Mouse (Mus musculus) neural tube, embryonic 13.5 days (tissue): ENCODE results near the gene Smpd3. TPM values are rescaled to one million over a fixed set of nuclear protein-coding genes. Genes with fewer than 3 reads are reported as not detected.

ENCODE experiments used
- ATAC-seq: fragments of 200-750 bp; cut with Nextera tagmentation; 2 replicates; pipeline ENCODE4 v1.8.0; 2017; ENCODE audit warnings: low read depth, mild to moderate bottlenecking, moderate TSS enrichment, moderate library complexity
- H3K27ac ChIP-seq: fragments of 300-500 bp; sonication (generic); replicated peaks from 2 replicates; pipeline ENCODE4 v1.5.1; 2015; ENCODE audit warnings: moderate library complexity, mild to moderate bottlenecking, inconsistent platforms
- H3K27me3 ChIP-seq: fragments of 300-500 bp; sonication (generic); 2 replicates; pipeline ENCODE4 v1.6.1; 2015; ENCODE audit warnings: mild to moderate bottlenecking, inconsistent platforms
- H3K36me3 ChIP-seq: fragments of 300-500 bp; sonication (generic); 2 replicates; pipeline ENCODE4 v1.6.1; 2015; ENCODE audit warnings: mild to moderate bottlenecking, inconsistent platforms
- H3K4me1 ChIP-seq: fragments of 300-500 bp; sonication (generic); replicated peaks from 2 replicates; pipeline ENCODE4 v1.6.1; 2015; ENCODE audit warnings: inconsistent platforms
- H3K4me2 ChIP-seq: fragments of 300-500 bp; sonication (generic); 2 replicates; pipeline ENCODE4 v1.6.1; 2015; ENCODE audit warnings: inconsistent platforms, mild to moderate bottlenecking, moderate library complexity
- H3K4me3 ChIP-seq: fragments of 300-500 bp; sonication (generic); 2 replicates; pipeline ENCODE4 v1.5.1; 2015; ENCODE audit warnings: mild to moderate bottlenecking, inconsistent platforms
- H3K9ac ChIP-seq: fragments of 300-500 bp; sonication (generic); 2 replicates; pipeline ENCODE4 v1.6.1; 2015; ENCODE audit warnings: moderate library complexity, mild to moderate bottlenecking, inconsistent platforms
- H3K9me3 ChIP-seq: fragments of 300-500 bp; sonication (generic); 2 replicates; pipeline ENCODE4 v1.6.1; 2016; ENCODE audit warnings: inconsistent platforms
- WGBS: fragments of 180-500 bp; shearing (Covaris S2); methylation state at CpG from one replicate; pipeline ENCODE4 v1.1.7; 2015; 5-methylcytosine and 5-hydroxymethylcytosine counted together
- polyA plus RNA-seq: library from polyadenylated mRNA; unstranded; fragments of >200 nt; fragmentation: Nextera tagmentation; extraction: Ambion mirVana; gene quantifications from 2 replicates; pipeline ENCODE4 v1.2.1, GENCODE M21; 2015

Gene Smpd3
- polyA plus RNA-seq, 1 experiment from 2014 or later: 39.4 TPM

DNA sequence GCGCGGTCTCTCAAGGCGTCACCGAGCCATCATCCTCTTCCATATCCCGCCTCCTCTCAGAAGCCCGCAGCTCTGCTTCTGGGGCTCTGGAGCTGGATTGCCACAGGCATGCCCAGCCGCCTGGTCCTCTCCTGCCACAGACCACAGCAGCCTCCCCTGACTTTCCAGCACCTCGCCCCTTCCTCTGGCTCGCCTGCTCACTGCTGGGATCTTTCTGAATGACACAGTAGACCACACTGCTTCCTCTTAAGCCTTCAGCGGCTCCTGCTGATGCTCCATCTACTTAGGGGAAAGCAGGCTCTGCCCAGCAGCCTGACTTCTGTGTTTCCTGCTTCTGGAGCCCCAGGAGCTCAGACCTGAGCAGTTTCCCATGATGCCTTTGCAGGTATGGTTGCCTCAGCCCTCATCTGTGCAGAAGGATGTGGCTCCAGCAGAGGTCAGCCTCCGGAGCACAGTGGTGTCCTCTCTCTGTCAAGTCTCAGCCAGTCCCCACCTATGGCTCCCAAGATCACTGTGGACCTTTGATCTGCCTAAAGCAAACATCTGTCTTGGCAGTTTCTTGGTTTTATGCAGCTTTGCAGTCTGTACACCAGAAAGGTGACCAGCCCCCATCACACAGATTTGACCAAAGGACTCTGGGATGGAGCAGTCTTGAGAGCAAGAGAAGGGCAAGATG lies 59.3 kb downstream of the Smpd3 start:
- H3K4me2 ChIP-seq: no peak overlapping the region
- H3K9me3 ChIP-seq: no peaks in the 10 kb centered on the region
- no peaks in the 10 kb centered on the region for H3K4me1 ChIP-seq
- no peak overlapping the region for H3K9ac ChIP-seq
- H3K27me3 ChIP-seq: no peaks in the 10 kb centered on the region
- no peak overlapping the region for H3K4me3 ChIP-seq
- 82% methylated on average over 11 of the region's 11 CpGs for WGBS
- H3K36me3 ChIP-seq: peaks cover 40% of the 10 kb centered on the region
- H3K27ac ChIP-seq: no peak overlapping the region
- ATAC-seq: no peak

DNA sequence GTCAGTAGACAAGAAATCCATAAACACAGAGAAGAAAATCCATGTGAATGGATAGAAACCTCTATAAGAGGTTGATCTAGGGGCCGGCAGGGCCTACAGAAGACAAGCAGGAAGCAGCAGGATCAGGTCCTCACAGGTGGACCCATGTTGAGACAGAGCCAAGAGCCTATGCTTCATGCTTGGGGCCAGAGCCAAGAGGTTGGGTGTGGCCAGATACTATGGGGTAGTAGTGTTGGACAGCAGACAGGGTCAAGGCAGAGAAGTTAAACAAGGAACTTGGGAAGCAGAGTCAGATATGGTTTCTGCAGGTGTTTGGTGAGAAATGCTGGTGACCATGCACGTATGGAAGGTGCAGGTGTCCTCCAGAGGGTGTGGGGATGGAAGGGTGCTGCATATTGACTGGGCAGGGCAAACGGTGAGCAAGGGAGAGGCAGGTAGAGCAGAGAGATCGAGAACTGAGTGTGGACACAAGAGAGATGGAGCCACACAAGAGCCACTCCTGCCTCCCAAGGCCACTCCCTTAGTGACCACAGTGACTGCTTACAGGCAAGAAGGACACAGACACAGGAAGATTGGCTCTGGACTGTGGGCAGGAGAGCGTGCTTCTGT lies 61.0 kb downstream of the Smpd3 start:
- 94% methylated on average over 5 of the region's 5 CpGs for WGBS
- H3K27ac ChIP-seq: no peak overlapping the region
- H3K4me1 ChIP-seq: peaks cover 12% of the 10 kb centered on the region
- no peaks in the 10 kb centered on the region for H3K27me3 ChIP-seq
- H3K4me2 ChIP-seq: no peak overlapping the region
- no peak overlapping the region for H3K9ac ChIP-seq
- H3K36me3 ChIP-seq: peaks cover 31% of the 10 kb centered on the region
- ATAC-seq: no peak
- no peaks in the 10 kb centered on the region for H3K9me3 ChIP-seq
- H3K4me3 ChIP-seq: no peak overlapping the region

DNA sequence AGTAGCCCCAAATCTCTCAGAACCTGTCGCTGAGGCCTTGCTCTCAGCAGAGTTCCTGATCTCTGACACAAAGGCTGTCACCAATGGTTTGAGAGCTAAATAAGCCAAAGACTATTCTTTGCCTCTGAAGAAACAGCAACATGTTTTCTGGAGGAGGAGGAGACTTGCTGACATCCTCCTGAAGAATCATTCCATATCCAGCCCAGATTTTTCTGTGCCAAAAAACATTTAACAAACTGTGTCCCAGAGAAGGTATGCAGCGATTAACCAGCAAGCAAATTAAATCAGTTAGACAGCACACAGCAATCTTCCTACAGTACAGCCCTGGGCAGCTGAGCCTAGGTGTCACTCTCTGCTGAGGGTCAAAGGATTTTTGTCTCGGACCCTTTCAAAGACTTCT lies 64.3 kb downstream of the Smpd3 start:
- no peaks in the 10 kb centered on the region for H3K9me3 ChIP-seq
- no peak for ATAC-seq
- H3K4me2 ChIP-seq: no peak overlapping the region
- 84% methylated on average over 3 of the region's 3 CpGs for WGBS
- H3K27me3 ChIP-seq: no peaks in the 10 kb centered on the region
- H3K4me1 ChIP-seq: peaks cover 45% of the 10 kb centered on the region
- H3K4me3 ChIP-seq: no peak overlapping the region
- no peak overlapping the region for H3K9ac ChIP-seq
- H3K36me3 ChIP-seq: peaks cover 21% of the 10 kb centered on the region; the same call in 1 of the 2 replicates
- H3K27ac ChIP-seq: no peak overlapping the region

DNA sequence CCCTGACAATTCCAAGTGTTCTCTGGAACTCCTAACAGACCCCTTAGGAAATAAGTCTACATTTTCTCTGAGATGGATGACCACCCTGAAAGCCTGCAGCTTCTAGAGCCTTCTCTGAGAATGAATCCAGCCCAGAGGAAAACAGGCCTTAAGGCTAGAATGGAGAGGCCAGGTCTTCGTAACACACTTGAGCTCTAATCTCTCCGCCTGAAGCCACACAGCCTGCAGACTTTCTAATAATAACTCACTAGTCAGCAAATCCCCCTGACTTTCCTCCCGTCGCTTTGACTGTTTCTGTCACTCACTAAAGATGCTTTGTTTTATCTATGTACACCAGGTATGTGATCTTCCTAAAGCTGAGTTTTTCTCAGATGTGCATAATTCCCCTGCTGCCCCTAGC lies 66.4 kb downstream of the Smpd3 start:
- no peaks in the 10 kb centered on the region for H3K27me3 ChIP-seq
- H3K4me1 ChIP-seq: peaks cover 48% of the 10 kb centered on the region
- WGBS: 73% methylated on average over 4 of the region's 4 CpGs
- peak overlapping the region; percentile 54 for H3K27ac ChIP-seq
- no peaks in the 10 kb centered on the region for H3K9me3 ChIP-seq
- no peak overlapping the region for H3K4me2 ChIP-seq
- H3K4me3 ChIP-seq: no peak overlapping the region
- ATAC-seq: no peak
- peaks cover 7% of the 10 kb centered on the region; the same call in 1 of the 2 replicates for H3K36me3 ChIP-seq
- H3K9ac ChIP-seq: 0 out of 2 replicates have a peak overlapping the region, but pooled peaks have one; percentile 17

DNA sequence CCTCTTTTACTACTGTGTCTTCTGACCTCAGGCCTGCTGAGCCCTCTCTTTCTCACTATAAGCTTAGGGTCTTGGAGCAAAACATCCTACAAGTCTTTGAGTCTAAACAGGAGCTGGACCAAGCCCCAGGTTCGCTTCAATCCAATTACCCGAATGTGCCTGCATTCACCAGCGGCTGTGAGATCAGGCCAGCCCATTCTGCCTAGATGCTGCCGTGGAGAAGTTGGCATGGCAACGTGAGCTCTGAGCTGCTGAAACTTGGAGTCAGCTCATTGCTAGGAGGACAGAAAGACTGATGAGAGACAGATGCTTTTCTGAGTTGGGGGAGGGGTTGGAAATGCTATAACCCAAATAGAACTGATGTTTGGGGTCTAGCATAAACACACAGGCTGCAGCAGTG lies 67.0 kb downstream of the Smpd3 start:
- H3K9ac ChIP-seq: no peak overlapping the region
- no peak overlapping the region for H3K4me2 ChIP-seq
- H3K4me1 ChIP-seq: peaks cover 48% of the 10 kb centered on the region
- H3K27me3 ChIP-seq: no peaks in the 10 kb centered on the region
- no peak overlapping the region for H3K4me3 ChIP-seq
- ATAC-seq: peak; percentile 60; the same call in 1 of the 2 replicates
- 15% methylated on average over 5 of the region's 5 CpGs for WGBS
- peak overlapping the region; percentile 54 for H3K27ac ChIP-seq
- H3K36me3 ChIP-seq: peaks cover 8% of the 10 kb centered on the region
- no peaks in the 10 kb centered on the region for H3K9me3 ChIP-seq

DNA sequence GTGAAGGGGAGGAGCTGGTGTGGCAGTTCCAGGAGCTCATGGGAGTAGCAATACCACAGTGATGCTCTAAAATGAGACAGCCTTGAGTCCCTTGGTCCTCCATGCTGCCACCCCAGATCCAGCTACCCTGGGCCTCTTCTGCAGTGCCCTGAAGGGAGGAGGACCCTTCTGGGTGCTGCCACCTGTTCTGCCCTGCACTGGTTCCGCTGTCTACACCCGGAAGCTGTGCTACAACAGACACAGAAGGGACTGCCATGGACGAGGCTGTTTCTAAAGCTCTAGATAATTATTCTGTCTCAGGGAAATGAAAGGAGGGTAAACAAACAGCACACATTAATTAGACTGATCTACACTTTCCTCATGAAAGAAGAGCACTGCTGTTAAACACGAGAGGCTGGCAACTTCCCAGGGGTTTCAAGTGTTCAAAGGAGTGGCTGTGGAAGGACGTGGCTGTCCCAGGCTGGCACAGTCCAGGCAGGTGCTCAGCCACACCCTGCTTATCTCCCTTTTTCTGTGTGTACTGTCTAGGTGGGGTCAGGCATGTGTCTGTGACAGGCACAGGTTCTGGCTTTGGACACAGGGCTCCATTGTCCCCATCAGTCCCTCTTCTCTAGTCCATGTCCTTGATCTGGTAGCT lies 69.0 kb downstream of the Smpd3 start:
- H3K4me1 ChIP-seq: peaks cover 56% of the 10 kb centered on the region
- H3K9ac ChIP-seq: 0 out of 2 replicates have a peak overlapping the region, but pooled peaks have one; percentile 22
- 46% methylated on average over 5 of the region's 5 CpGs for WGBS
- H3K27me3 ChIP-seq: no peaks in the 10 kb centered on the region
- peaks cover 24% of the 10 kb centered on the region for H3K36me3 ChIP-seq
- no peak overlapping the region for H3K27ac ChIP-seq
- no peaks in the 10 kb centered on the region for H3K9me3 ChIP-seq
- H3K4me2 ChIP-seq: no peak overlapping the region
- no peak overlapping the region for H3K4me3 ChIP-seq
- no peak for ATAC-seq

DNA sequence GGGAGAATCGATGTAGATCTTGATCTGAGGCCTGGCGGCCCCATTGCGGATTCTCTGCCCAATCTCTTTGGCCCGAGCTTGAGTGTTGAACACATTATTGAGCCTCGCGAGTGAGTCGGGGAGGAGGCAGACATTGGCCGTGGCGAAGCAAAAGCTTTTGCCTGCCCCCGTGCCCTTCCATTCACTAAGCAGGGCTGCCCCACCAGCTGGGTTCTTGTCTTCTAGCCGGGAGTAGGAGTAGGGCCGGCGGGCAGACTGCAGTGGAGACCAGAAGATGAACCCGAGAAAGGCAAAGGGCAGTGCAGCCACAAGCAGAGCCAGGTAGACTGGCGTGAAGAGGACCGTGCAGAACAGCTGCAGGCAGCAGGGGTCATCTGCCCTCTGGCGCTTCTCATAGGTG lies 72.4 kb downstream of the Smpd3 start:
- no peaks in the 10 kb centered on the region for H3K9me3 ChIP-seq
- WGBS: 89% methylated on average over 17 of the region's 17 CpGs
- H3K4me1 ChIP-seq: peaks cover 57% of the 10 kb centered on the region
- no peak overlapping the region for H3K4me3 ChIP-seq
- H3K9ac ChIP-seq: no peak overlapping the region
- H3K27ac ChIP-seq: no peak overlapping the region
- peaks cover 37% of the 10 kb centered on the region for H3K36me3 ChIP-seq
- H3K4me2 ChIP-seq: no peak overlapping the region
- no peak for ATAC-seq
- no peaks in the 10 kb centered on the region for H3K27me3 ChIP-seq

DNA sequence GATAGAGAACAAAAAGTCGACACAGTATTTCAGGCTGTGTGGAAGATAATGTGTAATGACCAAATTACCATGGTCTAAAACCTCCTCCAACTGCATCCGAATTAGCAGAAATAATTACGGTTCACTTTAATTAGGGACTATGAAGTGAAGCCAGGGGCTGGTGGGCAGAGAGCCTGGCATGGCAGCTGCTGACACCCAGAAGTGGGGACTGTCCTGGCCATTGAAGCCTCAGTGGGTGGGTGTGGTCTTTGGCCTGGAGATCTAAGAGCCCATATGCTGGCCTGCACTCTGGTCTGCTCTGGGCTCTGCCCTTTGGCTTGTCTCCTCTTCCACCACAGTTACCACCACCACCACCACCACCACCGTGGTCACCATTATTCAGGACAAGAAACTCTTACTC lies 73.9 kb downstream of the Smpd3 start:
- H3K4me3 ChIP-seq: no peak overlapping the region
- no peak overlapping the region for H3K4me2 ChIP-seq
- H3K9ac ChIP-seq: no peak overlapping the region
- ATAC-seq: no peak
- H3K4me1 ChIP-seq: peaks cover 44% of the 10 kb centered on the region
- H3K9me3 ChIP-seq: no peaks in the 10 kb centered on the region
- 63% methylated on average over 4 of the region's 4 CpGs for WGBS
- no peaks in the 10 kb centered on the region for H3K27me3 ChIP-seq
- peaks cover 48% of the 10 kb centered on the region for H3K36me3 ChIP-seq
- 0 out of 2 replicates have a peak overlapping the region, but pooled peaks have one; percentile 46 for H3K27ac ChIP-seq

DNA sequence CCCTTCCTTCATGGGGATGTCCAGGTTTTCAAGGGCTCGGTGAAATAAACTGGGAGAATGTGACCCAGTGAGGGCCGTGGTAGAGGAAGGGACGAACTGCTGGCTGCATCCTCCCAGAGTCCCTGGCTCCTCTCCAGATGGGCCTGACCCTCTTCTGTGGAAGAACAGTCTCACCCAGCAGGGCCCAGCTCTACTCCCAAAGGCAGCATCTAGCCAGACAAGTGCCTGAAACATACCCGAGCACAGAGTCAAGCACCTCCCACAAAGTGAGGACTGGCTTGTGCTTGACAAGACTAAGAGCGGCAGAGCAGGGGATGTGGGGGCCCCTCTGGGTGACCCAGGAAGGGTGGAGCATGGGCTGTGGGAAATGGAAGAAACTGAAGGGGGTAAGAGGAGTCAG lies 75.4 kb downstream of the Smpd3 start:
- Histone ChIP-seq H3K4me3 (no peak overlapping the region), H3K4me2 (no peak overlapping the region), H3K36me3 (peaks cover 63% of the 10 kb centered on the region), H3K27ac (peak overlapping the region; percentile 23; the same call in 1 of the 2 replicates), H3K9ac (0 out of 2 replicates have a peak overlapping the region, but pooled peaks have one; percentile 19), H3K4me1 (peaks cover 37% of the 10 kb centered on the region), H3K27me3 (no peaks in the 10 kb centered on the region), H3K9me3 (no peaks in the 10 kb centered on the region)
- 65% methylated on average over 5 of the region's 5 CpGs for WGBS
- ATAC-seq: no peak

DNA sequence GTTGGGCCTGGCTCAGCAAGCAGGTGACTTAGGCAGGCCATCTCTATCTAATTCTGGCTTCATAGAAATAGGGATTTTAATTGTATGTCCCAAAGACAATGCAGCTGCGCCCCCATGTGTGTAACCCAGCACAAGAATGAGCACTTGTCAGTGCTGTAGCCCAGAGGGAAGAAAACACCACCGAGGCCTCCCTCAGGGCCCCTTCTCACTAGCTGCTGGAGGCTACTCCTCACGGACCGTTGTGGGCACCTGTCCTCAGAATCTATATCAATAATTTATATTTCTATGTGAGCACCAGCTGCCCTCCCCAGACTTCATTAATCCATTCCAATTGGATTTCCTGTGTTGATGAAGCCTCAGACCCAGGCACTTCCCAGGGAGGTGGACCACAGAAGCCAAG lies 76.9 kb downstream of the Smpd3 start:
- H3K36me3 ChIP-seq: peaks cover 75% of the 10 kb centered on the region
- peaks cover 37% of the 10 kb centered on the region for H3K4me1 ChIP-seq
- H3K4me2 ChIP-seq: no peak overlapping the region
- H3K9ac ChIP-seq: peak overlapping the region; percentile 6; the same call in 1 of the 2 replicates
- no peaks in the 10 kb centered on the region for H3K27me3 ChIP-seq
- H3K9me3 ChIP-seq: no peaks in the 10 kb centered on the region
- WGBS: 60% methylated on average over 4 of the region's 4 CpGs
- H3K27ac ChIP-seq: peak overlapping the region; percentile 52
- 0 out of 2 replicates have a peak, but pooled peaks have one; percentile 24 for ATAC-seq
- H3K4me3 ChIP-seq: no peak overlapping the region

DNA sequence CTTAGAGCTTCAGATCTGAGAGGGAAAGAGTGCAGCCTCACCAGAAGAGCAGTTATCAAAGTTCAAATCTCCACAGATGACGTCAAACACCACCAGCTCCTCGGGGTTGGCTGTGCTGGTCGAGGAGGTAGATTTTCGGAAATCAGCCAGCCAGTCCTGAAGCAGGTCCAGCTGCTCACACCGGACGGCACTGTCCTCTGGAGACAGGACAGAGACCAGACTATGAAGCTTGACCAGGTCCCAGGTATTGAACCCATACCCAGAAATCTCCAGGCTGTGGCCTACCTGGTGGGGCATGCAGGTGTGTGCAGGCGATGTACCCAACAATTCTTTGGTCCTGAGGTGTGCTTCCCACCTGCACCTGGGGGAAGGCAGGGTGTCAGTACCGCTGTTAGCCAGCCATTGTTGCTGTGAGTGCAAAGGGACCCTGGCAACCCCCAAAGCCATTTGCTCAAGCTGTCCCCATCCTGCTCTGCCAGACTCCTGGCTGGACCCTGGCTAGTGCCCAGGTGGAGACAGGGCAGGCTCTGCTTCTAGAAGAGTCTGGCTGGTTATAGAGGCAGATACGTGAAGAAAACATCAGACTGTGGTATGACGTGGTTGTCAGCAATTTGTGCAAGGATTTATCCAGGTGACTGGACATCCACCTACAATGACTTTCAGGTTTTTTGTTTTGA lies 78.1 kb downstream of the Smpd3 start:
- peaks cover 37% of the 10 kb centered on the region for H3K4me1 ChIP-seq
- no peaks in the 10 kb centered on the region for H3K9me3 ChIP-seq
- H3K9ac ChIP-seq: no peak overlapping the region
- no peaks in the 10 kb centered on the region for H3K27me3 ChIP-seq
- peaks cover 75% of the 10 kb centered on the region for H3K36me3 ChIP-seq
- WGBS: 93% methylated on average over 10 of the region's 10 CpGs
- no peak overlapping the region for H3K4me3 ChIP-seq
- no peak overlapping the region for H3K27ac ChIP-seq
- ATAC-seq: no peak
- no peak overlapping the region for H3K4me2 ChIP-seq

DNA sequence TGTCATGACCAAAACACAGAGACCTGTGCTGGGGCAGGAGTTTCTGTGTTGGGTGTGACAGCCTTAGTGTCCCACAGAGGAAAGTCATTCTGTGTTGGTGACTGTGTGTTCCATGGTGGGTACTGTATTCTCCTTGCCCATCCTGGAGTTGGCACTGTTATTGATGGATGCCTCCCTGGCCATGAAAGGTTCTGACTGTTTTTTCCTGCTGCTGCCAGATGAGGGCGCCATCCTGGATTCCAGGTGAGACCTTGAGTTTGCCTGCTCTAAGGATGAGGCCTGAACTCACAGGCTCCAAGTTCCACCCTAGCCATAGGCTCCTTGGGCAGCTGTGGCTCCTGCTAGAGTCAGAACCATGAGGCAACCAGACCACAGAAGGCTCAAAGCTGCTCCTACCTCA lies 79.6 kb downstream of the Smpd3 start:
- H3K4me2 ChIP-seq: no peak overlapping the region
- 45% methylated on average over 1 of the region's 1 CpGs for WGBS
- H3K9me3 ChIP-seq: no peaks in the 10 kb centered on the region
- H3K4me3 ChIP-seq: no peak overlapping the region
- peaks cover 22% of the 10 kb centered on the region for H3K4me1 ChIP-seq
- H3K9ac ChIP-seq: no peak overlapping the region
- H3K36me3 ChIP-seq: peaks cover 75% of the 10 kb centered on the region
- ATAC-seq: no peak
- H3K27me3 ChIP-seq: no peaks in the 10 kb centered on the region
- H3K27ac ChIP-seq: no peak overlapping the region
